Mouse (Mus musculus) hindbrain, postnatal 0 days (tissue): ENCODE data around the gene Socs3. TPM values are rescaled to one million over a fixed set of nuclear protein-coding genes. Genes with fewer than 3 reads are reported as not detected.

Experiments used
- ATAC-seq: fragments of 200-750 bp; cut with Nextera tagmentation; 2 replicates; pipeline ENCODE4 v1.8.0; 2017; ENCODE audit warnings: mild to moderate bottlenecking, moderate TSS enrichment, moderate library complexity
- DNase-seq: peaks from one replicate; pipeline ENCODE4 v3.0.0-alpha.2; 2015; ENCODE audit warnings: low spot score
- H3K27ac ChIP-seq: fragments of 300-500 bp; sonication (generic); 2 replicates; pipeline ENCODE4 v1.5.1; 2014; ENCODE audit warnings: mild to moderate bottlenecking
- H3K27me3 ChIP-seq: fragments of 300-500 bp; sonication (generic); 2 replicates; pipeline ENCODE4 v1.6.1; 2014; ENCODE audit warnings: low read length, mixed read lengths; ENCODE audit not compliant: insufficient read depth
- H3K36me3 ChIP-seq: fragments of 300-500 bp; sonication (generic); 2 replicates; pipeline ENCODE4 v1.6.1; 2014; ENCODE audit warnings: low read length, mixed read lengths; ENCODE audit not compliant: insufficient read depth
- H3K4me1 ChIP-seq: fragments of 300-500 bp; sonication (generic); 2 replicates; pipeline ENCODE4 v1.6.1; 2014; ENCODE audit warnings: antibody characterized with exemption, low read length, mixed read lengths; ENCODE audit not compliant: insufficient read depth
- H3K4me2 ChIP-seq: fragments of 300-500 bp; sonication (generic); 2 replicates; pipeline ENCODE4 v1.6.1; 2014; ENCODE audit warnings: low read depth, mild to moderate bottlenecking, low read length, moderate library complexity, mixed read lengths
- H3K4me3 ChIP-seq: fragments of 300-500 bp; sonication (generic); 2 replicates; pipeline ENCODE4 v1.5.1; 2014; ENCODE audit warnings: low read length
- H3K9ac ChIP-seq: fragments of 300-500 bp; sonication (generic); replicated peaks from 2 replicates; pipeline ENCODE4 v1.6.1; 2014; ENCODE audit warnings: mild to moderate bottlenecking, low read length, moderate library complexity, mixed read lengths
- H3K9me3 ChIP-seq: fragments of 300-500 bp; sonication (generic); 2 replicates; pipeline ENCODE4 v1.6.1; 2016; ENCODE audit warnings: low read length, mixed read lengths
- CTCF ChIP-seq: IDR thresholded peaks from 2 replicates; pipeline ENCODE4 v1.5.1; 2016; ENCODE audit warnings: antibody characterized with exemption, control low read depth, low read depth
- WGBS: fragments of 180-500 bp; shearing (Covaris S2); extraction: QIAGEN DNeasy Blood & Tissue Kit; methylation state at CpG from one replicate; pipeline ENCODE4 v1.1.7; 2014; 5-methylcytosine and 5-hydroxymethylcytosine counted together
- polyA plus RNA-seq: library from polyadenylated mRNA; unstranded; fragments of >200 nt; fragmentation: Nextera tagmentation; extraction: Ambion mirVana; gene quantifications from 2 replicates; pipeline ENCODE4 v1.2.1, GENCODE M21; 2015
- total RNA-seq: library from RNA; depleted of rRNA; stranded (reverse); fragments of >200 nt; gene quantifications from 2 replicates; pipeline ENCODE4 v1.2.3, GENCODE M21; 2014

Socs3 gene
- total and polyA plus RNA-seq, 2 experiments from 2014 or later = 6.0 to 12.3 TPM

- DNase-seq (no peak), ATAC-seq (no peak)
- H3K4me2 ChIP-seq = no peak overlapping the region
- H3K9ac ChIP-seq = no peak overlapping the region
- H3K27me3 ChIP-seq = no peaks in the 10 kb centered on the region
- WGBS = 97% methylated on average over 14 of the region's 14 CpGs
- H3K9me3 ChIP-seq = no peaks in the 10 kb centered on the region
- peaks cover 57% of the 10 kb centered on the region for H3K36me3 ChIP-seq
- no peak for TF ChIP-seq CTCF
- H3K4me3 ChIP-seq = no peak overlapping the region
- H3K4me1 ChIP-seq = no peaks in the 10 kb centered on the region
- H3K27ac ChIP-seq = no peak overlapping the region
Measured at GRCm38 (mm10) chr11:118003176-118003575, 33.3 kb upstream of the Socs3 start.

GRCm38 (mm10) chr11:118000565-118001215, 30.8 kb upstream of the Socs3 start:
- no peak overlapping the region for H3K27ac ChIP-seq
- TF ChIP-seq CTCF = no peak
- H3K9me3 ChIP-seq = no peaks in the 10 kb centered on the region
- no peak overlapping the region for H3K9ac ChIP-seq
- 94% methylated on average over 7 of the region's 7 CpGs for WGBS
- no peak overlapping the region for H3K4me2 ChIP-seq
- DNase-seq (no peak), ATAC-seq (no peak)
- H3K27me3 ChIP-seq = no peaks in the 10 kb centered on the region
- peaks cover 47% of the 10 kb centered on the region for H3K36me3 ChIP-seq
- H3K4me1 ChIP-seq = no peaks in the 10 kb centered on the region
- no peak overlapping the region for H3K4me3 ChIP-seq

- Histone ChIP-seq H3K9me3 (no peaks in the 10 kb centered on the region), H3K4me2 (no peak overlapping the region), H3K9ac (no peak overlapping the region), H3K27ac (no peak overlapping the region), H3K27me3 (no peaks in the 10 kb centered on the region), H3K36me3 (peaks cover 42% of the 10 kb centered on the region), H3K4me3 (no peak overlapping the region), H3K4me1 (no peaks in the 10 kb centered on the region)
- ATAC-seq (no peak), DNase-seq (no peak)
- WGBS = 65% methylated on average over 1 of the region's 1 CpGs
- no peak for TF ChIP-seq CTCF
Measured at GRCm38 (mm10) chr11:118000083-118000482, 30.2 kb upstream of the Socs3 start.

GRCm38 (mm10) chr11:117999260-117999934, 29.6 kb upstream of the Socs3 start:
- Histone ChIP-seq H3K4me1 (no peaks in the 10 kb centered on the region), H3K36me3 (peaks cover 38% of the 10 kb centered on the region), H3K4me2 (no peak overlapping the region), H3K27ac (no peak overlapping the region), H3K9ac (no peak overlapping the region), H3K27me3 (no peaks in the 10 kb centered on the region), H3K9me3 (no peaks in the 10 kb centered on the region), H3K4me3 (no peak overlapping the region)
- WGBS = 92% methylated on average over 6 of the region's 6 CpGs
- no peak for ATAC-seq
- no peak for TF ChIP-seq CTCF
- no peak for DNase-seq

- WGBS = 93% methylated on average over 4 of the region's 4 CpGs
- H3K4me3 ChIP-seq = no peak overlapping the region
- H3K36me3 ChIP-seq = peaks cover 27% of the 10 kb centered on the region
- no peaks in the 10 kb centered on the region for H3K27me3 ChIP-seq
- no peak overlapping the region for H3K9ac ChIP-seq
- H3K27ac ChIP-seq = no peak overlapping the region
- no peak overlapping the region for H3K4me2 ChIP-seq
- TF ChIP-seq CTCF = no peak
- DNase-seq (no peak), ATAC-seq (no peak)
- H3K4me1 ChIP-seq = 0 out of 2 replicates have a peak, but pooled peaks cover under 1% of the 10 kb centered on the region
- no peaks in the 10 kb centered on the region for H3K9me3 ChIP-seq
Measured at GRCm38 (mm10) chr11:117998356-117998755, 28.5 kb upstream of the Socs3 start.

- no peak overlapping the region for H3K27ac ChIP-seq
- ATAC-seq = no peak
Measured at GRCm38 (mm10) chr11:117997085-117997484, 27.2 kb upstream of the Socs3 start.

GRCm38 (mm10) chr11:117996066-117996465, 26.2 kb upstream of the Socs3 start:
- H3K4me1 ChIP-seq = 0 out of 2 replicates have a peak, but pooled peaks cover 5% of the 10 kb centered on the region
- ATAC-seq = no peak
- peak; percentile 17 for DNase-seq

More at GRCm38 (mm10) chr11:117997085-117997484, 27.2 kb upstream of the Socs3 start:
- Histone ChIP-seq H3K27me3 (no peaks in the 10 kb centered on the region), H3K4me2 (no peak overlapping the region), H3K36me3 (peaks cover 17% of the 10 kb centered on the region), H3K4me1 (0 out of 2 replicates have a peak, but pooled peaks cover 5% of the 10 kb centered on the region), H3K4me3 (no peak overlapping the region), H3K9ac (no peak overlapping the region), H3K9me3 (no peaks in the 10 kb centered on the region)
- no peak for DNase-seq
- WGBS = 90% methylated on average over 2 of the region's 2 CpGs
- TF ChIP-seq CTCF = no peak

More at GRCm38 (mm10) chr11:117996066-117996465, 26.2 kb upstream of the Socs3 start:
- Histone ChIP-seq H3K4me3 (no peak overlapping the region), H3K27ac (no peak overlapping the region), H3K4me2 (no peak overlapping the region), H3K9ac (no peak overlapping the region), H3K36me3 (peaks cover 7% of the 10 kb centered on the region), H3K9me3 (no peaks in the 10 kb centered on the region), H3K27me3 (no peaks in the 10 kb centered on the region)
- WGBS = 19% methylated on average over 3 of the region's 3 CpGs
- no peak for TF ChIP-seq CTCF
